Mouse (Mus musculus): ENCODE measurements around the gene Gprc5a.

Gprc5a gene

GRCm38 (mm10) chr6:135065236-135065957 lies at the start of gene Gprc5a:
Gene Gprc5a, plus strand, starts transcription at chr6:135065651.
- DNase-seq (ENCODE audit: low spot score in 2 of 2), result no peak

GRCm38 (mm10) chr6:135017211-135017610 lies 48.2 kb upstream of the Gprc5a start:
- DNase-seq (ENCODE audit: low spot score in 2 of 2), result no peak

GRCm38 (mm10) chr6:135019564-135019963 lies 45.9 kb upstream of the Gprc5a start:
- no peak for DNase-seq (ENCODE audit: low spot score in 2 of 2)

GRCm38 (mm10) chr6:135021633-135022032 lies 43.8 kb upstream of the Gprc5a start:
- DNase-seq (ENCODE audit: low spot score in 2 of 2), result no peak

- no peak for DNase-seq (ENCODE audit: low spot score in 2 of 2)
These were observed 42.1 kb upstream of the Gprc5a start for GRCm38 (mm10) chr6:135023379-135023778.

GRCm38 (mm10) chr6:135024781-135025420 lies 40.5 kb upstream of the Gprc5a start:
- DNase-seq (ENCODE audit: low spot score in 2 of 2), result no peak

GRCm38 (mm10) chr6:135026232-135026631 lies 39.2 kb upstream of the Gprc5a start:
- no peak for DNase-seq (ENCODE audit: low spot score in 2 of 2)

GRCm38 (mm10) chr6:135026755-135027154 lies 38.7 kb upstream of the Gprc5a start:
- DNase-seq (ENCODE audit: low spot score in 2 of 2), result no peak

- DNase-seq (ENCODE audit: low spot score in 2 of 2), result no peak
These were observed 36.2 kb upstream of the Gprc5a start for GRCm38 (mm10) chr6:135029246-135029645.

- no peak for DNase-seq (ENCODE audit: low spot score in 2 of 2)
These were observed 26.8 kb upstream of the Gprc5a start for GRCm38 (mm10) chr6:135038674-135039073.

- no peak for DNase-seq (ENCODE audit: low spot score in 2 of 2)
These were observed 25.1 kb upstream of the Gprc5a start for GRCm38 (mm10) chr6:135040275-135040871.

GRCm38 (mm10) chr6:135041930-135042329 lies 23.5 kb upstream of the Gprc5a start:
- DNase-seq (ENCODE audit: low spot score in 2 of 2), result no peak

GRCm38 (mm10) chr6:135047276-135047675 lies 18.2 kb upstream of the Gprc5a start:
- no peak for DNase-seq (ENCODE audit: low spot score in 2 of 2)

GRCm38 (mm10) chr6:135048509-135048908 lies 16.9 kb upstream of the Gprc5a start:
- DNase-seq (ENCODE audit: low spot score in 2 of 2), result no peak

GRCm38 (mm10) chr6:135048956-135049355 lies 16.5 kb upstream of the Gprc5a start:
- no peak for DNase-seq (ENCODE audit: low spot score in 2 of 2)

GRCm38 (mm10) chr6:135053789-135054188 lies 11.7 kb upstream of the Gprc5a start:
- DNase-seq (ENCODE audit: low spot score in 2 of 2), result no peak

- DNase-seq (ENCODE audit: low spot score in 2 of 2), result no peak
These were observed 9.6 kb upstream of the Gprc5a start for GRCm38 (mm10) chr6:135055882-135056281.

- DNase-seq (ENCODE audit: low spot score in 2 of 2), result no peak
These were observed 4.7 kb upstream of the Gprc5a start for GRCm38 (mm10) chr6:135060728-135061127.

GRCm38 (mm10) chr6:135064621-135065020 lies 830 bp upstream of the Gprc5a start:
- DNase-seq (ENCODE audit: low spot score in 2 of 2), result no peak

- no peak for DNase-seq (ENCODE audit: low spot score in 2 of 2)
These were observed 1.5 kb downstream of the Gprc5a start for GRCm38 (mm10) chr6:135066795-135067445.

- DNase-seq (ENCODE audit: low spot score in 2 of 2), result no peak
These were observed 2.8 kb downstream of the Gprc5a start for GRCm38 (mm10) chr6:135068221-135068620.

- DNase-seq (ENCODE audit: low spot score in 2 of 2), result no peak
These were observed 4.4 kb downstream of the Gprc5a start for GRCm38 (mm10) chr6:135069856-135070255.

Measured in frontal cortex, postnatal 25 days (tissue).